Comparison of ENCODE assay signal across 11 mouse cellular contexts in genomic region chr19:5428083-5428482, GRCm38 (mm10). TPM values are rescaled to one million over a fixed set of nuclear protein-coding genes. Genes with fewer than 3 reads are reported as not detected.
DNase-seq lines count a peak whose midpoint lies in the region; ATAC-seq and TF ChIP-seq lines count a peak whose summit lies in the region.
"Had no signal": no experiment of that assay in that cellular context is flagged by ENCODE, and none has a peak within 500 bp of the region (broad histone marks: within the 10 kb centered on the region; RNA-seq: fewer than 3 reads in every experiment).

No protein-coding gene starts in this region.

- H3K9me3 ChIP-seq in limb, embryonic 12.5 days, result no peaks in the 10 kb centered on the region
- H3K9me3 ChIP-seq in limb, embryonic 10.5 days (replicated peaks), result no peaks in the 10 kb centered on the region
- no peaks in the 10 kb centered on the region for H3K9me3 ChIP-seq in limb, embryonic 14.5 days (ENCODE audit: control insufficient read depth, low read length)
- H3K9me3 ChIP-seq: embryonic facial prominence, embryonic 12.5 days; hindbrain, embryonic 15.5 days had no signal

- WGBS in limb, embryonic 12.5 days, result 85% methylated on average over 2 of the region's 2 CpGs
- WGBS in limb, embryonic 10.5 days, result 86% methylated on average over 2 of the region's 2 CpGs
- 80% methylated on average over 2 of the region's 2 CpGs for WGBS in limb, embryonic 14.5 days

- DNase-seq in cerebellum, adult 9-10 months, result peak; percentile 64
- no peak for DNase-seq in cerebellum, adult 8-10 months
- DNase-seq in limb, embryonic 10.5 days (ENCODE audit: low spot score), result no peak
- peak; percentile 49 for DNase-seq in MN1 (ENCODE audit: low spot score)
- DNase-seq in limb, embryonic 14.5 days (ENCODE audit: low spot score), result peak; percentile 27
- DNase-seq in frontal cortex, postnatal 25 days (ENCODE audit: low spot score in 2 of 2), result no peak
- no peak for DNase-seq in urinary bladder, adult 18-20 months (ENCODE audit: low spot score in 2 of 2)

- TF ChIP-seq POLR2A in limb, embryonic 14.5 days (IDR thresholded peaks at IDR 0.05; ENCODE audit: borderline replicate concordance, extremely low read depth, insufficient read depth, insufficient read length), result no peak

- H3K4me2 ChIP-seq in limb, embryonic 12.5 days, result no peak overlapping the region
- H3K4me2 ChIP-seq in limb, embryonic 14.5 days (replicated peaks; ENCODE audit: low read depth, low read length, severe bottlenecking), result no peak overlapping the region
- H3K4me2 ChIP-seq: embryonic facial prominence, embryonic 12.5 days; hindbrain, embryonic 15.5 days had no signal

- H3K4me1 ChIP-seq in limb, embryonic 12.5 days (replicated peaks), result peaks cover 30% of the 10 kb centered on the region
- peaks cover 35% of the 10 kb centered on the region for H3K4me1 ChIP-seq in limb, embryonic 10.5 days
- H3K4me1 ChIP-seq in limb, embryonic 14.5 days (ENCODE audit: control insufficient read depth, insufficient read depth, low read length), result peaks cover 22% of the 10 kb centered on the region

- 0 out of 2 replicates have a peak overlapping the region, but pooled peaks have one; percentile 9 for H3K27ac ChIP-seq in limb, embryonic 12.5 days
- H3K27ac ChIP-seq in limb, embryonic 10.5 days, result no peak overlapping the region
- no peak overlapping the region for H3K27ac ChIP-seq in limb, embryonic 14.5 days (replicated peaks; ENCODE audit: low read depth, low read length)
- H3K27ac ChIP-seq: embryonic facial prominence, embryonic 12.5 days; hindbrain, embryonic 15.5 days had no signal

- no peaks in the 10 kb centered on the region for H3K27me3 ChIP-seq in limb, embryonic 12.5 days
- H3K27me3 ChIP-seq in limb, embryonic 10.5 days (ENCODE audit: low read depth, poor library complexity, severe bottlenecking), result no peaks in the 10 kb centered on the region
- no peaks in the 10 kb centered on the region for H3K27me3 ChIP-seq in limb, embryonic 14.5 days (ENCODE audit: control insufficient read depth, insufficient read depth, low read length)
- H3K27me3 ChIP-seq: embryonic facial prominence, embryonic 12.5 days; hindbrain, embryonic 15.5 days had no signal

- H3K9ac ChIP-seq in limb, embryonic 12.5 days (replicated peaks), result no peak overlapping the region
- H3K9ac ChIP-seq in limb, embryonic 14.5 days (ENCODE audit: low read depth, low read length, severe bottlenecking), result no peak overlapping the region
- H3K9ac ChIP-seq: embryonic facial prominence, embryonic 12.5 days; hindbrain, embryonic 15.5 days had no signal

- no peak overlapping the region for H3K4me3 ChIP-seq in limb, embryonic 12.5 days (replicated peaks)
- no peak overlapping the region for H3K4me3 ChIP-seq in limb, embryonic 10.5 days
- H3K4me3 ChIP-seq in limb, embryonic 14.5 days (replicated peaks; ENCODE audit: low read length), result no peak overlapping the region
- H3K4me3 ChIP-seq: embryonic facial prominence, embryonic 12.5 days; hindbrain, embryonic 15.5 days had no signal

- H3K36me3 ChIP-seq in limb, embryonic 12.5 days, result peaks cover 45% of the 10 kb centered on the region
- H3K36me3 ChIP-seq in limb, embryonic 10.5 days, result peaks cover 34% of the 10 kb centered on the region
- H3K36me3 ChIP-seq in limb, embryonic 14.5 days (ENCODE audit: control insufficient read depth, insufficient read depth, low read length), result peaks cover 26% of the 10 kb centered on the region

- ATAC-seq in limb, embryonic 12.5 days (ENCODE audit: insufficient number of reproducible peaks, insufficient read depth, low FRiP score, low TSS enrichment, low read depth), result no peak
- no peak for ATAC-seq in limb, embryonic 14.5 days (ENCODE audit: low FRiP score, low read depth)
- ATAC-seq: midbrain, embryonic 16.5 days had no signal

RNA-seq across cellular contexts. Expression of gene AI837181, which starts 3.1 kb away (rescaled TPM):
- polyA plus RNA-seq in limb, embryonic 12.5 days (2016; fragmentation: Nextera tagmentation; extraction: Ambion mirVana), result 65.0 and 69.1 TPM in 2 replicates
- 59.7 and 68.8 TPM in 2 replicates for polyA plus RNA-seq in limb, embryonic 10.5 days (2016; fragmentation: Nextera tagmentation; extraction: Ambion mirVana)
- 97.5 and 132 TPM in 2 replicates for polyA plus RNA-seq in limb, embryonic 14.5 days (2012; rRNA removed)
- 57.1 and 61.9 TPM in 2 replicates for polyA plus RNA-seq in limb, embryonic 14.5 days (2014; fragmentation: Nextera tagmentation; extraction: Ambion mirVana)

RNA-seq across cellular contexts. Expression of gene Drap1, which starts 3.3 kb away (rescaled TPM):
- polyA plus RNA-seq in limb, embryonic 12.5 days (2016; fragmentation: Nextera tagmentation; extraction: Ambion mirVana), result 310 and 324 TPM in 2 replicates
- polyA plus RNA-seq in limb, embryonic 10.5 days (2016; fragmentation: Nextera tagmentation; extraction: Ambion mirVana), result 224 and 246 TPM in 2 replicates
- polyA plus RNA-seq in limb, embryonic 14.5 days (2012; rRNA removed), result 163 and 236 TPM in 2 replicates
- 219 and 233 TPM in 2 replicates for polyA plus RNA-seq in limb, embryonic 14.5 days (2014; fragmentation: Nextera tagmentation; extraction: Ambion mirVana)

RNA-seq across cellular contexts. Expression of gene Fosl1, which starts 19.3 kb away (rescaled TPM):
- polyA plus RNA-seq in limb, embryonic 12.5 days (2016; fragmentation: Nextera tagmentation; extraction: Ambion mirVana), result not detected in 2 replicates
- not detected in 2 replicates for polyA plus RNA-seq in limb, embryonic 10.5 days (2016; fragmentation: Nextera tagmentation; extraction: Ambion mirVana)
- 0.06 and 0.09 TPM in 2 replicates for polyA plus RNA-seq in limb, embryonic 14.5 days (2012; rRNA removed)
- not detected in 2 replicates for polyA plus RNA-seq in limb, embryonic 14.5 days (2014; fragmentation: Nextera tagmentation; extraction: Ambion mirVana)
- polyA plus RNA-seq: embryonic facial prominence, embryonic 12.5 days; hindbrain, embryonic 15.5 days; midbrain, embryonic 16.5 days had no signal

RNA-seq across cellular contexts. Expression of gene Tsga10ip, which starts 25.8 kb away (rescaled TPM):
- polyA plus RNA-seq in limb, embryonic 12.5 days (2016; fragmentation: Nextera tagmentation; extraction: Ambion mirVana), result 0.20 TPM in 2 replicates
- not detected in 2 replicates for polyA plus RNA-seq in limb, embryonic 10.5 days (2016; fragmentation: Nextera tagmentation; extraction: Ambion mirVana)
- polyA plus RNA-seq in limb, embryonic 14.5 days (2012; rRNA removed), result 0.13 and 0.14 TPM in 2 replicates
- polyA plus RNA-seq in limb, embryonic 14.5 days (2014; fragmentation: Nextera tagmentation; extraction: Ambion mirVana), result 0.18 TPM in 1 of 2 replicates, not detected in the other
- polyA plus RNA-seq: hindbrain, embryonic 15.5 days; midbrain, embryonic 16.5 days had no signal

RNA-seq across cellular contexts. Expression of gene Ccdc85b, which starts 29.6 kb away (rescaled TPM):
- polyA plus RNA-seq in limb, embryonic 12.5 days (2016; fragmentation: Nextera tagmentation; extraction: Ambion mirVana), result 10.4 and 10.8 TPM in 2 replicates
- 8.9 and 9.7 TPM in 2 replicates for polyA plus RNA-seq in limb, embryonic 10.5 days (2016; fragmentation: Nextera tagmentation; extraction: Ambion mirVana)
- polyA plus RNA-seq in limb, embryonic 14.5 days (2012; rRNA removed), result 6.6 and 6.9 TPM in 2 replicates
- polyA plus RNA-seq in limb, embryonic 14.5 days (2014; fragmentation: Nextera tagmentation; extraction: Ambion mirVana), result 6.5 and 7.0 TPM in 2 replicates

Comparison
In these comparisons a context has a peak if more than half of its experiments do, and no peak if none do; other contexts are left out.
1. DNase-seq: peak in cerebellum, adult 9-10 months (single experiment), MN1 (single experiment) and limb, embryonic 14.5 days (single experiment); none in cerebellum, adult 8-10 months (single experiment), limb, embryonic 10.5 days (single experiment), frontal cortex, postnatal 25 days (0 of 2) and urinary bladder, adult 18-20 months (0 of 2).